Mouse (Mus musculus): ENCODE results near the gene Adcy2. TPM values are rescaled to one million over a fixed set of nuclear protein-coding genes. Genes with fewer than 3 reads are reported as not detected.
A peak's percentile ranks its signal among the peaks of the same experiment; 100 is the strongest.

Adcy2 gene
- polyA plus RNA-seq, 1 experiment from 2014 or later: 4.5 TPM

- no peaks in the 10 kb centered on the region for H3K9me3 ChIP-seq
- no peak overlapping the region for H3K27ac ChIP-seq
- no peaks in the 10 kb centered on the region for H3K4me1 ChIP-seq
- H3K4me2 ChIP-seq (replicated peaks): no peak overlapping the region
- no peaks in the 10 kb centered on the region for H3K27me3 ChIP-seq
- H3K36me3 ChIP-seq: peaks cover 41% of the 10 kb centered on the region
- H3K4me3 ChIP-seq: no peak overlapping the region
- H3K9ac ChIP-seq: no peak overlapping the region
- WGBS: 84% methylated on average over 4 of the region's 4 CpGs
- no peak for ATAC-seq (ENCODE audit: insufficient number of reproducible peaks, insufficient read depth, low FRiP score, low TSS enrichment)
Observed at GRCm38 (mm10) chr13:68574398-68574797, 424.9 kb downstream of the Adcy2 start.

GRCm38 (mm10) chr13:68572966-68573913 lies 426.1 kb downstream of the Adcy2 start:
- Histone ChIP-seq H3K27me3 (no peaks in the 10 kb centered on the region), H3K36me3 (peaks cover 41% of the 10 kb centered on the region), H3K27ac (no peak overlapping the region), H3K4me3 (no peak overlapping the region), H3K9me3 (no peaks in the 10 kb centered on the region), H3K9ac (no peak overlapping the region), H3K4me2 (replicated peaks) (no peak overlapping the region), H3K4me1 (no peaks in the 10 kb centered on the region)
- ATAC-seq (ENCODE audit: insufficient number of reproducible peaks, insufficient read depth, low FRiP score, low TSS enrichment): peak; percentile 47
- WGBS: 69% methylated on average over 10 of the region's 10 CpGs

GRCm38 (mm10) chr13:68572247-68572646 lies 427.1 kb downstream of the Adcy2 start:
- WGBS: 93% methylated on average over 19 of the region's 19 CpGs
- peaks cover 45% of the 10 kb centered on the region for H3K36me3 ChIP-seq

More at GRCm38 (mm10) chr13:68572247-68572646, 427.1 kb downstream of the Adcy2 start:
- no peak overlapping the region for H3K4me3 ChIP-seq
- no peak overlapping the region for H3K4me2 ChIP-seq (replicated peaks)
- no peak overlapping the region for H3K27ac ChIP-seq
- H3K9me3 ChIP-seq: no peaks in the 10 kb centered on the region
- no peak overlapping the region for H3K9ac ChIP-seq
- no peaks in the 10 kb centered on the region for H3K4me1 ChIP-seq
- ATAC-seq (ENCODE audit: insufficient number of reproducible peaks, insufficient read depth, low FRiP score, low TSS enrichment): no peak
- H3K27me3 ChIP-seq: no peaks in the 10 kb centered on the region
